Mouse (Mus musculus) embryonic facial prominence, embryonic 12.5 days (tissue): ENCODE results near the gene Prkca. TPM values are rescaled to one million over a fixed set of nuclear protein-coding genes. Genes with fewer than 3 reads are reported as not detected.
"Not testable (repeated sequence)": the region's sequence is repeated elsewhere in the genome, so short reads cannot be mapped to it uniquely, and the experiment has no call there.

ENCODE experiments used
- ATAC-seq: fragments of 200-750 bp; cut with Nextera tagmentation; 2 replicates; pipeline ENCODE4 v1.8.0; 2017; ENCODE audit not compliant: insufficient number of reproducible peaks, insufficient read depth, low FRiP score, low TSS enrichment
- H3K27ac ChIP-seq: fragments of 300-500 bp; sonication (generic); 2 replicates; pipeline ENCODE4 v1.5.1; 2016; ENCODE audit warnings: mild to moderate bottlenecking
- H3K27me3 ChIP-seq: fragments of 300-500 bp; sonication (generic); 2 replicates; pipeline ENCODE4 v1.6.1; 2016; ENCODE audit warnings: mild to moderate bottlenecking, moderate library complexity
- H3K36me3 ChIP-seq: fragments of 300-500 bp; sonication (generic); 2 replicates; pipeline ENCODE4 v1.6.1; 2016; ENCODE audit warnings: mild to moderate bottlenecking
- H3K4me1 ChIP-seq: fragments of 300-500 bp; sonication (generic); 2 replicates; pipeline ENCODE4 v1.6.1; 2016
- H3K4me2 ChIP-seq: fragments of 300-500 bp; sonication (generic); replicated peaks from 2 replicates; pipeline ENCODE4 v1.6.1; 2016; ENCODE audit warnings: mild to moderate bottlenecking, moderate library complexity
- H3K4me3 ChIP-seq: fragments of 300-500 bp; sonication (generic); 2 replicates; pipeline ENCODE4 v1.5.1; 2016; ENCODE audit warnings: mild to moderate bottlenecking
- H3K9ac ChIP-seq: fragments of 300-500 bp; sonication (generic); 2 replicates; pipeline ENCODE4 v1.6.1; 2016; ENCODE audit warnings: mild to moderate bottlenecking, moderate library complexity
- H3K9me3 ChIP-seq: fragments of 300-500 bp; sonication (generic); 2 replicates; pipeline ENCODE4 v1.6.1; 2016; ENCODE audit warnings: mild to moderate bottlenecking, moderate library complexity
- WGBS: fragments of 180-500 bp; shearing (Covaris S2); methylation state at CpG from one replicate; pipeline ENCODE4 v1.1.7; 2016; 5-methylcytosine and 5-hydroxymethylcytosine counted together
- polyA plus RNA-seq: library from polyadenylated mRNA; unstranded; fragments of >200 nt; fragmentation: Nextera tagmentation; extraction: Ambion mirVana; gene quantifications from 2 replicates; pipeline ENCODE4 v1.2.1, GENCODE M21; 2016

Prkca gene
- polyA plus RNA-seq, 1 experiment from 2014 or later, result 8.5 TPM

GRCm38 (mm10) chr11:108091238-108091637 is 252.5 kb downstream of the Prkca start:
- H3K9ac ChIP-seq, result no peak overlapping the region
- no peak overlapping the region for H3K4me2 ChIP-seq
- no peak overlapping the region for H3K4me3 ChIP-seq
- no peak overlapping the region for H3K27ac ChIP-seq
- H3K4me1 ChIP-seq, result no peaks in the 10 kb centered on the region
- H3K9me3 ChIP-seq, result no peaks in the 10 kb centered on the region
- WGBS, result 93% methylated on average over 3 of the region's 3 CpGs
- H3K27me3 ChIP-seq, result no peaks in the 10 kb centered on the region
- ATAC-seq, result no peak
- no peaks in the 10 kb centered on the region for H3K36me3 ChIP-seq

GRCm38 (mm10) chr11:108090706-108091105 is 253.0 kb downstream of the Prkca start:
- WGBS, result 57% methylated on average over 8 of the region's 8 CpGs
- no peak for ATAC-seq
- Histone ChIP-seq H3K4me1 (no peaks in the 10 kb centered on the region), H3K27me3 (no peaks in the 10 kb centered on the region), H3K9me3 (no peaks in the 10 kb centered on the region), H3K4me2 (no peak overlapping the region), H3K36me3 (no peaks in the 10 kb centered on the region), H3K9ac (no peak overlapping the region), H3K27ac (no peak overlapping the region), H3K4me3 (no peak overlapping the region)

GRCm38 (mm10) chr11:108088063-108088462 is 255.7 kb downstream of the Prkca start:
- Histone ChIP-seq H3K4me1 (no peaks in the 10 kb centered on the region), H3K4me2 (no peak overlapping the region), H3K27ac (no peak overlapping the region), H3K9ac (no peak overlapping the region), H3K9me3 (no peaks in the 10 kb centered on the region), H3K27me3 (no peaks in the 10 kb centered on the region), H3K4me3 (no peak overlapping the region), H3K36me3 (no peaks in the 10 kb centered on the region)
- ATAC-seq, result no peak
- WGBS, result 89% methylated on average over 5 of the region's 5 CpGs

- not testable (repeated sequence) for H3K9me3 ChIP-seq, H3K9ac ChIP-seq, H3K4me2 ChIP-seq, H3K27ac ChIP-seq, H3K4me1 ChIP-seq, H3K4me3 ChIP-seq, H3K27me3 ChIP-seq, H3K36me3 ChIP-seq, ATAC-seq
- WGBS, result 90% methylated on average over 1 of the region's 1 CpGs
These were observed 256.5 kb downstream of the Prkca start for GRCm38 (mm10) chr11:108087105-108087700.

- Histone ChIP-seq H3K4me1 (no peaks in the 10 kb centered on the region), H3K4me2 (no peak overlapping the region), H3K27me3 (no peaks in the 10 kb centered on the region), H3K36me3 (no peaks in the 10 kb centered on the region), H3K27ac (no peak overlapping the region), H3K4me3 (no peak overlapping the region), H3K9ac (no peak overlapping the region), H3K9me3 (no peaks in the 10 kb centered on the region)
- ATAC-seq, result no peak
These were observed 261.1 kb downstream of the Prkca start for GRCm38 (mm10) chr11:108082673-108083072.

- Histone ChIP-seq H3K9me3 (no peaks in the 10 kb centered on the region), H3K36me3 (no peaks in the 10 kb centered on the region), H3K27ac (no peak overlapping the region), H3K4me3 (no peak overlapping the region), H3K9ac (no peak overlapping the region), H3K4me1 (no peaks in the 10 kb centered on the region), H3K27me3 (no peaks in the 10 kb centered on the region), H3K4me2 (no peak overlapping the region)
- no peak for ATAC-seq
- 88% methylated on average over 5 of the region's 5 CpGs for WGBS
These were observed 263.6 kb downstream of the Prkca start for GRCm38 (mm10) chr11:108079946-108080650.

DNA sequence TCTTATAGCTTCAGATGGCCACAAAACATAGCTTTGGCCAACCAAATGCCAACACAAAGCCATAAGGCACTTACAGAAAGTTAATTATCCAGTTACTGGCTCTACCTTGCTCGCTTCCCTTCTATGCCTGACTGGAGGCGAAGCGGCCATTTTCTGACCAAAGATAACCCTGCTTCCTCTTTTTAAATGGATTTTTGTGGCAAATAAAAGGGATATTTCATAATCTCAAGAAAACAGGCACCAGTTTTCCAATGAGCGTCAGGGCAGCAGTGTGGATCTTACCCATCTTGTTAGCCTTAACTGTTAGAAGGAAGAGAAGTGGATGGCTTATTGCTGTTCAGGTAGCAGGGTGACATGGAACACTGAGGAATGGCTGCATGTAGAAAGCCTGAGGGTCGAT is 264.3 kb downstream of the Prkca start:
- 88% methylated on average over 5 of the region's 5 CpGs for WGBS
- H3K4me1 ChIP-seq, result no peaks in the 10 kb centered on the region
- ATAC-seq, result no peak
- no peak overlapping the region for H3K9ac ChIP-seq
- H3K36me3 ChIP-seq, result no peaks in the 10 kb centered on the region
- H3K4me2 ChIP-seq, result no peak overlapping the region
- H3K9me3 ChIP-seq, result no peaks in the 10 kb centered on the region
- H3K27me3 ChIP-seq, result no peaks in the 10 kb centered on the region
- H3K4me3 ChIP-seq, result no peak overlapping the region
- H3K27ac ChIP-seq, result no peak overlapping the region

DNA sequence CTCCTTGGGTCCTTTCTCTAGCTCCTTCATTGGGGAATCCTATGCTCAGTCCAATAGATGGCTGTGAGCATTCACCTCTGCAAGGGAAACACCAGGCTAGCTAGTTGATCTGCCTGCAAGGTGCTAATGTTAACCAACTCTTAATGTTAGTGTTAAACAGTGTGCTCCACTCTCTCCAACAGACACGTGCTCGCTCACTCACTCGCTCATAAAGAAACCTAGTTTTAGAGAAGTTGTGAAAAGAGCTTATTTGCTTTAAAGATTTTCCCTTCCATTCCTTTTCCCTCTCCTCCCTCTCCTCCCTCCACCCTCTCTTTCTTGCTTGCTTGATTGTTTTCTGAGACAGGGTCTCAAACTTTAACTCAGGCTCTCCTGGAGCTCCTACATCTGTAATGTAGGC is 266.2 kb downstream of the Prkca start:
- 79% methylated on average over 3 of the region's 3 CpGs for WGBS
- no peaks in the 10 kb centered on the region for H3K27me3 ChIP-seq
- H3K9me3 ChIP-seq, result no peaks in the 10 kb centered on the region
- H3K36me3 ChIP-seq, result no peaks in the 10 kb centered on the region
- no peaks in the 10 kb centered on the region for H3K4me1 ChIP-seq
- no peak overlapping the region for H3K27ac ChIP-seq
- H3K4me3 ChIP-seq, result no peak overlapping the region
- ATAC-seq, result no peak
- no peak overlapping the region for H3K9ac ChIP-seq
- no peak overlapping the region for H3K4me2 ChIP-seq

GRCm38 (mm10) chr11:108072606-108073243 is 271.0 kb downstream of the Prkca start:
- no peaks in the 10 kb centered on the region for H3K27me3 ChIP-seq
- WGBS, result 79% methylated on average over 6 of the region's 6 CpGs
- no peaks in the 10 kb centered on the region for H3K9me3 ChIP-seq
- H3K4me3 ChIP-seq, result no peak overlapping the region
- no peaks in the 10 kb centered on the region for H3K36me3 ChIP-seq
- no peaks in the 10 kb centered on the region for H3K4me1 ChIP-seq
- no peak for ATAC-seq
- H3K4me2 ChIP-seq, result no peak overlapping the region
- H3K9ac ChIP-seq, result no peak overlapping the region
- H3K27ac ChIP-seq, result no peak overlapping the region

DNA sequence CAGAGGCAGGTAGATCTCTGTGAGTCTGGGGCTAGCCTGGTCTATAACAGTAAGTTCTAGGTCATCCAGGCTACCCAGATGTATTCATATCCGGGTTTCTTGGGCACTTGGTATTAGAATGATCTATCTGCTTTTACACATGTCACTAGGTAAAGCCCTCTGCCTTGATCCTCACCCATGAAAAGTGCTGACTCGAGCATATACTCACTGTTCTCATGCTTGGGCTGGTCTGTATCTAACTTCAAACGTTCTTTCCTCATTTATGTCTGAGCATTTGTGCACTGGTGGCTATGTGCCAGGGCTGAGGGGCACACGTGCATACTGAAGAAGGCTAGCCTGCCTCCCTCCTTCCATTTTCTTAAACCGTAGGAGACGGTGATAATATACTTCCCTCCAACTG is 272.5 kb downstream of the Prkca start:
- Histone ChIP-seq H3K36me3 (no peaks in the 10 kb centered on the region), H3K27ac (no peak overlapping the region), H3K4me1 (no peaks in the 10 kb centered on the region), H3K4me2 (no peak overlapping the region), H3K9ac (no peak overlapping the region), H3K9me3 (no peaks in the 10 kb centered on the region), H3K27me3 (no peaks in the 10 kb centered on the region), H3K4me3 (no peak overlapping the region)
- WGBS, result 84% methylated on average over 6 of the region's 6 CpGs
- no peak for ATAC-seq

- H3K9ac ChIP-seq, result no peak overlapping the region
- no peaks in the 10 kb centered on the region for H3K36me3 ChIP-seq
- no peak overlapping the region for H3K4me2 ChIP-seq
- WGBS, result 51% methylated on average over 6 of the region's 6 CpGs
- no peak overlapping the region for H3K27ac ChIP-seq
- no peaks in the 10 kb centered on the region for H3K9me3 ChIP-seq
- H3K4me1 ChIP-seq, result no peaks in the 10 kb centered on the region
- H3K27me3 ChIP-seq, result no peaks in the 10 kb centered on the region
- no peak for ATAC-seq
- H3K4me3 ChIP-seq, result no peak overlapping the region
These were observed 273.7 kb downstream of the Prkca start for GRCm38 (mm10) chr11:108070038-108070437.

DNA sequence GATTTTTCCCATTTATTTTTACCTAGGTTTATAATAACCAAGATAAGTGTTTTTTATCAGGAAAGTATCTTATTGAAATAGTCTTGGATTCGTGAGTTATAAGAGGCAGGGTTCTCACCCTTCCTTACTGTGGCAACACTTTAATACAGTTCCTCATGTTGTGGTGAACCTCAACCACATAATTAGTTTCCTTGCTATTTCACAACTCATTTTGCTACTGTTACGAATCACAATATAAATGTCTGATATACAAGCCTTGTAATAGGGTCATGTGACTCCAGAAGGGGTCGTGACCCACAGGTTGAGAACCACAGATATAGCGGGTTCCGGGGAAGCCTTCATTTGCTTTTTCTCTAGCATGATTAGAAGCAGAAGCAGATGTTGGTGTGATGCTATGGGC is 275.3 kb downstream of the Prkca start:
- no peak for ATAC-seq
- no peaks in the 10 kb centered on the region for H3K36me3 ChIP-seq
- no peak overlapping the region for H3K27ac ChIP-seq
- no peak overlapping the region for H3K4me3 ChIP-seq
- WGBS, result 82% methylated on average over 5 of the region's 5 CpGs
- H3K4me2 ChIP-seq, result no peak overlapping the region
- no peaks in the 10 kb centered on the region for H3K4me1 ChIP-seq
- no peaks in the 10 kb centered on the region for H3K27me3 ChIP-seq
- H3K9me3 ChIP-seq, result no peaks in the 10 kb centered on the region
- H3K9ac ChIP-seq, result no peak overlapping the region
